Mouse (Mus musculus) embryo, embryonic 10 days (tissue): ENCODE measurements around the gene Nudt9.
A peak's percentile ranks its signal among the peaks of the same experiment; 100 is the strongest.

ENCODE experiments used
- DNase-seq: peaks from one replicate; pipeline ENCODE4 v3.0.0-alpha.2; 2015; ENCODE audit warnings: low spot score

Nudt9 gene

GRCm38 (mm10) chr5:104036686-104037085 lies 9.4 kb upstream of the Nudt9 start:
- DNase-seq, result no peak

- DNase-seq, result peak; percentile 59
Measured at GRCm38 (mm10) chr5:104039154-104039932, 6.8 kb upstream of the Nudt9 start.

GRCm38 (mm10) chr5:104042906-104043305 lies 3.2 kb upstream of the Nudt9 start:
- DNase-seq, result no peak

GRCm38 (mm10) chr5:104043704-104044103 lies 2.4 kb upstream of the Nudt9 start:
- no peak for DNase-seq

DNA sequence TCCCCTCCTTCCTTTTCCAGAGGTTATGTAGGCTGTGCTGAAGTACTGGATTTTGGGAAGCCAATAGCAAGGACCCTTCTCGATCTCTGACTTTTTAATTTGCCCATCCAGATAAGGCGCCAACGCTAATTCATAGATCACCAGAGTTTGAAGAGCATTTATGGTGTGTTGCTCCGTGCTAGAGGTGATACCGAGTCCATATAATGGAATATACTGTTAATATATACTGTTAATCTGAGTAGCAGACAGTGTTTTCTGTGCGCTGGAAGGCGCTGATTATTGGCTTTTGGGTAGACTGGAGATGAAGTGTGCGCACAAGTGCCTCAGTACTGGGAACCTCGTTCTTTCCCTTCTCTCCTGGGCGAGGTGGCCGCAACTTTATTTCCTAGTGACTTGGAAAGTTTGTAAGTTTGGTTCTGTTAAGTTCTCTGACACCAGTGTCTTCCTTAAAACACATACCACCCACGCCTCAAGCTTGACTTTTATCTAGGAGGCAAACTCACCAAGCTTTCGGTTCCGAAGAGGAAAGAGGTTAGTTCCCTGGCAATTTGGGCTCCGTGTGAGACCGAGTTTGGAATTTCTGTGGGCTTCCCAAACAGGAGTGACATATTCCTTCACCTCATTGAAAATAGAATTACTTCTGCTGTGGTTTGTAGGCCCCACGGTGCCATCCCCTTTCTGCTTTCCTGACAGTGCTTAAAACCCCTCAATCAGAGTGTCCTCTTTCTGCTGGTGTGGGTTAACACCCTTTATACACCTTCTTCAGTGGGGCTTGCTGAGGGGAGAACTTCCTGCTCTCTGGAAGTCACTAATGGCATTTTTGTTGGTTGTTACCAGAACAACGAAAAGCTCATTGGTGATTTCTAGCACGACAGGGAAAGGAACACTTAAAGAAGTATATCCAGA lies 1.3 kb downstream of the Nudt9 start:
- DNase-seq, result peak; percentile 21

DNA sequence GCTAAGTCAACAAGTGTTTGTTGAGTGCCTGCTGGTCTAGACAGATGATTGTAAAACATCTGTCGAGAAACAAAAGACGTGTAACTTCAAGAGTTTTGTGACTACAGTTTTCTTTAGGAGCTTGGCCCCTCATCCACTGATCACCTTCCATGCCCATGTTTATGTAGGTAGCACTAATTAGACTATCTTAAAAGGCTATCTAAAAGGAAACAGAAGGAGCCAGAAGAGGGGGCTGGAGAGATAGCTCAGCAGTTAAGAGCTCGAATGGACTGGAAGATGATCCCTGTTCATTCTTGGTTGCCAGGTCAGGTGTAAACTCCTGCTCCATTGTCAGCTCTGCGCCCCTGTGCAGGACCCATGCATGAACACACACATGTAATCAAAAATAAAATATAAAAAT lies 2.0 kb downstream of the Nudt9 start:
- DNase-seq, result peak; percentile 17

DNA sequence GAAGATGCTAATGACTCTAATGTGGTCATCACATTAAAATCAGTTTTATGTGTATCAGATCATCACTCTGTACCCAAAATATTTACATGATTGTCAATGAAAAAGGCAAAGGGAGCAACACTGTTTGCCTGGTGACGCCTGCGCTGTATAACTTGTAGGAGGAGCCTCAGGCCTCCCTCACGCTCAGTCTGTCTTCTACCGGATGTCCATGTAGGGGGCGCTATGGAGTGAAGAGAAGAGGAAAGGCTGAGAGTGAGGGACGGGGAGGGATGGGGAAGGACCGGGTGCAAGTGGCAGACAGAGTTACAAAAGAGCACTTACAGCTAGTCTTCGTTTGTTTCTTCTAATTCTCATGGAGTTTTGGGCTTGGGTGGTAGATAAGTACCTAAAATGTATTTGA lies 6.8 kb downstream of the Nudt9 start:
- DNase-seq, result peak; percentile 48

- DNase-seq, result no peak
Measured at GRCm38 (mm10) chr5:104054938-104055337, 8.8 kb downstream of the Nudt9 start.

DNA sequence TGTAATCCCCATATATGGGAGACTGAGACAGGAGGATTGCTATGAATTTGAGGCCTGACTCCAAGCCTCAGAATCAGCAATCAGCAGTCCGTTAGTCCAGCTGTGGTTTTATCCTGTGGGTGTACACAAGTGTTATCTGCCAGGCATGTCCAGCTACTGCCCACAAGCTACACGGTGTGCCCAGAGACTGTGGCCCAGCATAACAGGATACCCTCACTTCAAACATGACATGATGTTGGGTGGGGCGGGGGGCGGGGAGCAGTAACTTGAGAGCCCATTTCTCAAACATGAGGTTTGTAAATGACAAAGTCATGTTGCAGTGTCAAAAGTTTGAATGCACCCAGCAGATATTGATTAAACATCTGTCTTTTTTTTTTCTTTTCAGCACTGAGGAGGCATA lies 9.7 kb downstream of the Nudt9 start:
- DNase-seq, result no peak

DNA sequence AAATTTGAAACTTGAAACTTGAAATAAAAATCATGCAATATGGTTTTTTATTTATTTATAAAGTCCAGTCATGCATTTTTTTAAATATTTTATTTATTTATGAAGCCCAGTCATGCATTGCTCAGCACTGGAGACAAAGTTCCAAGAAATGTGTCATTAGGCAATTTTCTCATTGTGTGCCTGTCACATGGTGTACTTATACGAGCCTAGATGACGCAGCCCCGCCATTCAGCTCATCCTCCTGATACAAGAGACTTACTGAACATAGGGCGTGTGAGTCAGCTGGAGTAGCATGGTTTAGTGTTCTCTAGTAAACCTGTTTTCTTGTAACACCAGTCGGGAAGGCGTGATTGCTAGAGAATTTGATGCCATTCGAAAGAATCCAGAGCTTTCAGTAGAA lies 10.2 kb downstream of the Nudt9 start:
- DNase-seq, result no peak

DNA sequence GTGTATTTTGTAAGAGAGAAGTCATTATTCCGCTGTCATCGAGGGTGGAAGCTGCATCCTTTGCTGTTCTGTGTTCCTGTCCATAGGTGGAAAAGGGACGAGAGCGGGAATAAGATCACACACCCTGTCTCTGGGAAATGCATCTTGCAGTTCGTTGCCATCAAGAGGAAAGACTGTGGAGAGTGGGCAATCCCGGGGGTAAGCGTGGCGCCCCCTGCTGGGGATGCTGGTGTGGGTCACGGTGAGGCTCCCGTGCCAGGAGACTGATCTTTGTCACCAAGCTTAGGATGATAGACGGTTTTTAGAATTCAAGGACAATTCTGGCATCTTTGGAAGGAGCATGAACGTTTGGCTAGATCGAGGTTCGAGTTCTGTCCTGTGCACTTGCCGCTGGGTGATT lies 11.9 kb downstream of the Nudt9 start:
- peak; percentile 28 for DNase-seq

- no peak for DNase-seq
Measured at GRCm38 (mm10) chr5:104059628-104060027, 13.5 kb downstream of the Nudt9 start.

GRCm38 (mm10) chr5:104060429-104060828 lies 14.3 kb downstream of the Nudt9 start:
- DNase-seq, result no peak

GRCm38 (mm10) chr5:104061936-104062772 lies 16.0 kb downstream of the Nudt9 start:
- no peak for DNase-seq

DNA sequence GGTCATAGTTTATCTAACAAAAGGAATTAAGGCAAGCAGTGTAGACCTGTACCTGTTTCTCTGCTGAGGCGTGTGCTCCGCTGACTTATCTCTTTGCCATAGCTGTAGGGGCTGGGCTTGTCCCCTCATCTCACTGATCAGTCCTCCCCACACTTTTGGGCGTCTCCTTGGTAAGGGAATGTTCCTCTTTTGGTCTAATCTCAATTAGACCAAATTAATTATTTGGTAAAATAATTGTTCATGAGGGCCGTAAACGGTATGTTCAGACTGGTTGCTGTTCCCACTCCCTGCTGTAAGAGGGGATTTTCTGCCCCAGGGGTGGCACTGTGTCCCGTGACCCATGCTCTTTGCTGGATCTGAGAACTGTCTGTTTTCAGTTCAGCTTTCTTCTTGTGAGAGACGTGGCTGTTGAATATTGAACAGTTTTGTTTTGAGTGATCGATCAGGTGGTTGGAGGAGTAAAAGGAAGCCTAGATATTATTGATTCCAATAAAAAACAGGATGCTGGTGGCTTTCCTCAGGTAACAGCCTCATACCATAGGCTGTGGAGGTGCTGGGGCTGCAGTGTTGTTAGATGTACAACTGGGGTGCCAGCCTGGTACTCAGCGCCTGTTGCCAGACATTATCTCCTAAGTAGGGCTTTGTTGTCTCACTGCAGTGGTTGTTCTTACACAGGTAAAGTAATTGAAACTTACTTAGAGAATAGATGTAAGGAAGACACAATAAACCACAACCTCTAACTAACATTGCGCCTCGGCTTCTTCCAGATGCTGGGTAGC lies 16.9 kb downstream of the Nudt9 start:
- DNase-seq, result no peak

- DNase-seq, result peak; percentile 52
Measured at GRCm38 (mm10) chr5:104068751-104069150, 22.6 kb downstream of the Nudt9 start.

DNA sequence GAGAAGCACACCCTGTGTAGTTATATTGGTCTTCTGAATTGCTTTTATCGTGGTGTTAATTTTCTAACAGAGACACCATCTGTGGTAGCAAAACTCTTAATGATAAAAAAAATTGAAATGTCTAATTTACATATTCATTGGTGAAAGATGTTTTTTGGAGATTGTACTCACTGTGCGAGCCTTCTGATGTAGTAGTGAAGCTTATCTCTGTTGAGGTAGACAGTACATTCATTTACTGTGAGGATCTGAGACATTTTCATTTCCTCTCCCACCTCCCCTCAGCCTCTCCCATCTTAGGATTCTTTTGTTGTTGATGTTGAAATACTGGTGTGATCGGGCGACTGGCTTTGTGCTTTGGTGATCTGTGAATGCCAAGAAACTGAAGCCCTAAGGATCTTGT lies 24.9 kb downstream of the Nudt9 start:
- no peak for DNase-seq

DNA sequence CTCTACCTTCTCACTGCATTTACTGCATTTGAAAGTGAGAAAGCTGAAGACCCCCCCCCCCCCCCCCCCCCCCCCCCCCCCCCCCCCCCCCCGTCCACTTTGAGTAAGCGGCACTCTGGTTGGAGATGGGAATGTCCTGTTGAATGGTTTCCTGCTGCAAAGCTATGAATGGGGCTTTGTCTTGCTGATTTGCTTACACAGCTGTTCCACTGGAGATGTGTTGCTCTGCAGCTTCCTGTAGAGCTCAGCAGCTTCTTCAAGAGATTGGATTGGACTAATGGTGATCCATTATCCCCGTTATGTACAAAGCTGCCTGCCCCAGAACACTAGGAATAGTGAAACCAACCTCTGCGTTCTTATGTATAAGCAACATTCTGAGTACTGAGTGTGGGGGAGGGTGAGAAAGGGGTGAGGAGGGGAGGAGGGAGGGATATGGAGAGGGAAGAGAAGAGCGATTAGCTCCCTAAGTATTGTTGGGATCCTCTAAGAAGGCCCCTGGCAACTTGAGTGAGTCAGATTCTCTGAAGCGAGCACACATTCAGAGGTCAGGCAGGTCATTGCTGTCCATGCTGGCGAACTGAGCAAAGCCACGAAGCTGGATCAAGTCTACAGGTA lies 26.3 kb downstream of the Nudt9 start:
- DNase-seq, result peak; percentile 84

GRCm38 (mm10) chr5:104073602-104074001 lies 27.5 kb downstream of the Nudt9 start:
- no peak for DNase-seq

DNA sequence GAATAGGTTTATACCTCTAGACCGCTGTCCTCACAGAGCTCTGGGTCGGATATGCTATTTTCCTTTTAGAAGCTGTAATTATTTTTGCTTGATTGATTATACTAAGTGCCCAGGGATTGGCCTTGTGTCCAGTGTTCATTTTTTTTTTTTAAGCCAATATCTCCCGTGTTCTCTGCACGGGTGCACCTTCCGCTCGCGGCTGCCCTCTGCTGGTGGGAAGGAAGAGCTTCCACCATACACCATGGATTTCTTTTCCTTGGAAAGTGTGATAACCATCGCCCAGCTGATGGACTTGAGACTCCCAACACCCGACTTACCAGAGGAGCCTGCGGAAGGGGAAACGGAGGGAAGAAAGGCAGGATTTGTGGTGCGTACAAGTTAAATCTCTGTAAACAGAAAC lies 28.3 kb downstream of the Nudt9 start:
- DNase-seq, result peak; percentile 70

GRCm38 (mm10) chr5:104076361-104076760 lies 30.3 kb downstream of the Nudt9 start:
- no peak for DNase-seq
